Mouse (Mus musculus) adrenal gland, adult 8-10 months (tissue): ENCODE data around the gene Hdac4. TPM values are rescaled to one million over a fixed set of nuclear protein-coding genes. Genes with fewer than 3 reads are reported as not detected.

ENCODE experiments used
- DNase-seq: peaks from one replicate; pipeline ENCODE4 v3.0.0; 2022
- total RNA-seq, 4 experiments: library from RNA; stranded (reverse); gene quantifications; 2 replicates each; pipeline ENCODE4 v1.2.4; 2022

The Hdac4 gene
- total RNA-seq, 4 experiments from 2014 or later: 94.2 to 128 (median 101) TPM

GRCm38 (mm10) chr1:92178021-92178895 is 17.2 kb downstream of the Hdac4 start:
- DNase-seq: no peak

GRCm38 (mm10) chr1:92177599-92177998 is 17.9 kb downstream of the Hdac4 start:
- DNase-seq: no peak

DNA sequence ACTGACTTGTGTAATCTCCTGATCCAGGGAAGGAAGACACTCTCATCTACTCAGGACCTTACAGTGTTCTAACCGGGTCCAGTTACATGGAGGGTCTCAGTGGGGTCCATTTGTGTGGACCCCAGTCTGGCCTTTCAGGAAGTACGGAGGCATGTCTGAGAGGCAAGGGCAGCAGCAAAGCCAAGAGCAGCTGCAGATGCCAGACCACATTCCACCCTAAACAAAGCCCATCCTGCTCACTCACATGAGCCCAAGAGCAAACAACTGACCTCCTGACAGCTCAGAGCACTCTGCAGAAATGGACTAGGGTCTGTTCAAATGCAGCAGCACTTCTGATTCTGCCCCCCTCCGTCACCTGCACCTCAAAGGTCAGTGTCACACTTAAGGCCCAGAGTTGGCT is 18.3 kb downstream of the Hdac4 start:
- DNase-seq: no peak

DNA sequence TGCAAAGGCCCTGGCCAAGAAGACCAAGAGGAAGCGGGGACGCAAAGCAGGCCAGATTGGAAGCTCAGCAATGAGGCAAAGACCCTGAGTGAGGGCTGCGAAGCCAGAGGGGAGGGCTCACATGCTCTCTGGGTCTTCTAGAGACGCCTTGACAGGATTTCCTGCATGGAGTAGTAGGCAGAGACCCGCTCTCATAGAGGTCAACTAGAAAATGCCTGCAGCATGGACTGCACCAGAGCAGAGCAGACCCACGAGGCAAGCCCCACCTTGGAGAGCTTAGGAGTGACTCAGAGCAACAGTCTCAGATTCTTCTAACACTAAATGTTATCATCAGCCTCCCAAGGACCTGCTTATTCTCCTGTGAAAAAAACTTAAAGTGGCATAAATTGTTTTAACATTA is 20.2 kb downstream of the Hdac4 start:
- no peak for DNase-seq

DNA sequence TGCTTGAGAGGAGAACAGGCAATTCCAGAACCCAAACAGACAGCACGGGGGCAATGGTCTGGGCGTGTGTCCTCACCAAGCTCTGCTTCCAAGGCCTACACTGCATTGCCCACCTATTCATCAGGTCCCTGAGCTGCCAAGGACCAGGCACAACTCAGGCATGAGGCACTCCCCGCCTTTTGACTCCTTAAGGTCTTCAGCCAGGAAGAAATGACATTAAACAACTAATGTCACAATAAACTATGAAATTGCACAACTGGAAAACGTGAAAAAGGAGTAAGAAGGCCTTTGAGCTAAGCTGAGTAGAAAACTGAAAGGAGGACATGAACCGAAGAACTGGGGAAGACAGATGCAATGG is 20.6 kb downstream of the Hdac4 start:
- DNase-seq: no peak

- no peak for DNase-seq
These were observed 21.1 kb downstream of the Hdac4 start for GRCm38 (mm10) chr1:92174251-92174897.

- DNase-seq: no peak
These were observed 24.8 kb downstream of the Hdac4 start for GRCm38 (mm10) chr1:92170616-92171235.

- no peak for DNase-seq
These were observed 25.8 kb downstream of the Hdac4 start for GRCm38 (mm10) chr1:92169776-92170055.

GRCm38 (mm10) chr1:92168900-92169775 is 26.4 kb downstream of the Hdac4 start:
- DNase-seq: peak; percentile 70

DNA sequence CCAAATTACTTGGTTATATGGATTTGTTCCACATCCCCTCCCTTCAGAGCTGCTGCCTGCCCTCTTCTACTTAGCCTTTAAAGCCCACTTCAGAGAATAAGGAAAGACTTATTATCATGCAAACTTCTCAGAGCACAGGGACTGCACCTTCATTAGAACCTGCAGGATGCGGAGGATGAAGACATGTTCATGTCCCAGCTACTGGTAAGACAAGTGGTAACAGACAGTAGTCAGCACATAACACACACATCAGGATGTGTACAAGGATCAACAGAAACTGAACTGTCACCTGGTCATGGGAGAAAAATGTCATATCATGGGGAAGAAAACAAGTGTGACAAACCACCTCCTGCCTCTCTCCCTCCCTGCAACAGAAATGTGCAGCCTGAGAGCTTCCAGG is 31.6 kb downstream of the Hdac4 start:
- no peak for DNase-seq

DNA sequence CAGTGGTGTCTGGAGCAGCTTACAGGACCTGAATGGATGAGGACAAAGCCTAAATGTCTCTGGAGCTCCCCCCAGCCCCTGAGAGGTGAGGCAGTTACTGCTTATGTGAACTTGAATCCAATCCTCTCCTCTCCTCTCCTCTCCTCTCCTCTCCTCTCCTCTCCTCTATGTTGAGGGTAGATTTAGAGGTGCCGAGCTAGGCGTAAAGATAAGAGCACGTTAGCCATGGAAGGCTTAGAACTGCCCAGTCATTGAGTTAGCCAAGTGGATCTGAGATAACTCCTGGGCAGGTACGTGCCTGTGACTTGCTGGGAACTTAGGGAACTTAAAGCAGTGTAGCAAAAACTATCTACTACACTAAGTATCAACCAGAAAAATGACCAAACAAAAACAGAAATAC is 35.7 kb downstream of the Hdac4 start:
- DNase-seq: no peak

- DNase-seq: no peak
These were observed 45.3 kb downstream of the Hdac4 start for GRCm38 (mm10) chr1:92150201-92150600.

- no peak for DNase-seq
These were observed 47.0 kb downstream of the Hdac4 start for GRCm38 (mm10) chr1:92148527-92148926.

DNA sequence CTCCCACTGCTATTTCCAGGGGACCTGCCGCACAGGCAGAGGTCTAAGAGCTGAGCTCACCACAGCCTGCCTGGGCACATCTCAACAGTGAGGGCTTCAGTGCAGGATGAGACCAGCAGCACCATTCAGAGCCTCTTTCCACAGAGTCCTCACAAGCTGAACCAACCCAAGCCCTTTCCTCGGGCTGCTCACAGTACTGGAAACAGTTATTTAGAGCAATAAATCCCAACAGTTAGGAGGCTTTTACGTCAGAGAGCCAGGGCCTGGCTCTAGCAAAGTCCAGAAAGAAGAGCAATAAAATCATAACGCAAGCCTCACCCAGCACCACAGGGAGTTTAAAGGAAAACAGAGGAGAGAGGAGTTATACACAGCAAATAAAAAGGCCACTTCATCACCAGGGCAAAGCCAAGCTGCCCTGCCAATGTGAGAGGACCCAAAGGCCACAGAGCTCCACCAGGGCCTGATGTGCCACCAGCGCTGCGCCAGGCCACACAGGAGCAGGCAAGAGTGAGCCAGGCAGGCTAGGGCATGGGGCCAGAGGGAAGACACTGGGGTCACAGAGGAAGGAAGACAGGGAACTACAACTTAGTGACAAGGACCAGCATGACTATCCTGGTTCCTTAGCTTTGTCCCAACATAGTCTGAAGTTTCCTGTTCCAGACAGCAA is 50.5 kb downstream of the Hdac4 start:
- DNase-seq: no peak

- no peak for DNase-seq
These were observed 52.1 kb downstream of the Hdac4 start for GRCm38 (mm10) chr1:92143331-92143895.

DNA sequence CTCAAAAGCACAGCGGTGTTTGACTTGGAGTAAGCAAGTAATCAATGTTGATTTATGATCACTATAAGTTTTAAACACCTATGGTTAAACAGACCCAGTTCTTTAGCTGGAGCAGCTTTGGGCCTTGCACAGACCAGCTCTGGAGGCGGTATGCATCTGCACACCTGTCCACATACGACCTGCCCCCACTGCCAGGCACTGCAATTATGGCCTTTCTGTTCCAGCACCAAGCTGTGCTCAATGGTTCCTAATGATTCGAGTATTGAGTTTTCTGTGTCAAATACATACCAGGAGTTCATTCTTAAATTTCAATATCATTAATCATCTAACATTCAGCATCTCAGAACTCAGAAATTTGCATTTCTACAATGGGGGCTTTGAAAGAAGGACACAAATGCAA is 52.7 kb downstream of the Hdac4 start:
- DNase-seq: no peak

- DNase-seq: peak; percentile 72
These were observed 56.5 kb downstream of the Hdac4 start for GRCm38 (mm10) chr1:92139001-92139400.

- DNase-seq: peak; percentile 58
These were observed 58.2 kb downstream of the Hdac4 start for GRCm38 (mm10) chr1:92137136-92137848.

GRCm38 (mm10) chr1:92136362-92136761 is 59.1 kb downstream of the Hdac4 start:
- no peak for DNase-seq

GRCm38 (mm10) chr1:92132181-92132580 is 63.3 kb downstream of the Hdac4 start:
- no peak for DNase-seq

DNA sequence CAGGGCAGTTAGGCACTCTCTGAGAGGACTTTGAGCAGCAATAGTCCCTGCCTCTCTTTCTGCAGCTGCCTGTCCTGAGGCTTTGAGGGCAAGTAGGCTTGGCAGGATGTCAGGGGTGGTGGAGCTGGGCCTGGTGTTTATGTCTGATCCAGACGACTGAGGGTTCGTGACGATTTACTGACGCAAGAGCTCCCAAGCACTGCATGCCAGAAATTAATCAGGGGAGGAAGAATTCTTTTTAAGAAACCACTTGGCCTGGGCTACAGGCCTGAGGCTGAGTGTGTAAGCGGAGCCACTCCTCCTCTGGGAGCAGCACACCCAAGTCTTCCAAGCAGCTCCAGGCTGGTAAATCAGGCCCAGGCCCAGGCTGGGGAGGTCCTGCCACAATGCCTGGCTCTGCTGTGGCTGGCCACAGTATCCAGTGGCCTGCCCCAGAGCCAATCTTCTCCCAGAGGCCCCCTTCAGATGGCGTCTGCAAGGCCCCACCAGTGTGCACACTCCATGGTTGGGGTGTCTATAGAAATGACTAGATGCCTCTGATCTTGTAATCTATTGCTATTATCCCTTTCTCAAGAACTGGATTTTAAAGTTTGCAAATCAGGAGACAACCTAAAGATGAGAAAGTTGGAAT is 64.9 kb downstream of the Hdac4 start:
- peak; percentile 73 for DNase-seq
